11 mouse cellular contexts compared by ENCODE assay signal in the genomic region with DNA sequence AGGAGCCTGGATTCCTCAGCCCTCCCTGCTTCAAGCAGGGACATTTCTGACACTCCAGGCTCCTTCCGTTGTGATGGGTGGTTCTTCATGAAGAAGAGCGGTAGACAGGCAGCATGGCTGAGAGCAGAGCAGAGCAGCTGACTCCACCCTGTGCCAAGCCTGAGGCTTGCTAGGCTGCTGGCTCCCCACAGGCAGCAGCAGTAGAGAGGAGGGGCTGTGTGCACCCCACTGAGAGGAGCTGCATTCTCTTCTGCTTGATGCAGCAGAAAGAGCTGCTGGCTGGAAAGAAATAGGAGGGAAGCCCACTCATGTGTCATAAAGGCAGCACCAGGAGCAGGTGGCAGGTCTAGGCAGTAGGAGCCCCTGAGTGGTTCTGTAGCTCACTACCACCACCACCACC.
DNase-seq lines count a peak whose midpoint lies in the region; ATAC-seq and TF ChIP-seq lines count a peak whose summit lies in the region.
"Had no signal": no experiment of that assay in that cellular context is flagged by ENCODE, and none has a peak within 500 bp of the region (broad histone marks: within the 10 kb centered on the region; RNA-seq: fewer than 3 reads in every experiment).

No protein-coding gene starts in this region.

- no peak overlapping the region for H3K27ac ChIP-seq in forebrain, postnatal 0 days (ENCODE audit: low read depth, low read length)
- peak overlapping the region; percentile 9; the same call in 1 of the 2 replicates for H3K27ac ChIP-seq in midbrain, embryonic 15.5 days
- H3K27ac ChIP-seq: kidney, postnatal 0 days; liver, embryonic 13.5 days had no signal

- intact Hi-C loops in heart, postnatal 25 days (cut with DNase I) = loop anchor here (10.0 kb wide), 3 partner anchors 295 to 795 kb away; no protein-coding TSS in a partner anchor

- H3K9me3 ChIP-seq in forebrain, postnatal 0 days (ENCODE audit: low read length) = no peaks in the 10 kb centered on the region
- H3K9me3 ChIP-seq in midbrain, embryonic 15.5 days = no peaks in the 10 kb centered on the region
- H3K9me3 ChIP-seq: liver, embryonic 13.5 days; megakaryocyte, embryonic 14.5 days had no signal

- H3K4me1 ChIP-seq in forebrain, postnatal 0 days (ENCODE audit: insufficient read depth) = peaks cover 7% of the 10 kb centered on the region; the same call in 1 of the 2 replicates
- peaks cover 12% of the 10 kb centered on the region for H3K4me1 ChIP-seq in midbrain, embryonic 15.5 days
- H3K4me1 ChIP-seq: liver, embryonic 13.5 days had no signal

- H3K4me2 ChIP-seq in forebrain, postnatal 0 days (ENCODE audit: low read depth) = no peak overlapping the region
- H3K4me2 ChIP-seq in midbrain, embryonic 15.5 days = no peak overlapping the region
- H3K4me2 ChIP-seq: liver, embryonic 13.5 days had no signal

- H3K9ac ChIP-seq in forebrain, postnatal 0 days = no peak overlapping the region; the same call in 1 of the 2 replicates
- no peak overlapping the region for H3K9ac ChIP-seq in midbrain, embryonic 15.5 days
- H3K9ac ChIP-seq: liver, embryonic 13.5 days had no signal

- no peaks in the 10 kb centered on the region for H3K27me3 ChIP-seq in forebrain, postnatal 0 days (ENCODE audit: insufficient read depth, low read length)
- H3K27me3 ChIP-seq in midbrain, embryonic 15.5 days (replicated peaks) = no peaks in the 10 kb centered on the region
- H3K27me3 ChIP-seq: liver, embryonic 13.5 days had no signal

- H3K36me3 ChIP-seq in forebrain, postnatal 0 days (ENCODE audit: insufficient read depth) = no peaks in the 10 kb centered on the region
- H3K36me3 ChIP-seq in midbrain, embryonic 15.5 days (replicated peaks) = no peaks in the 10 kb centered on the region
- H3K36me3 ChIP-seq: liver, embryonic 13.5 days had no signal

- DNase-seq in frontal cortex, postnatal 14 days (ENCODE audit: low spot score in 2 of 2) = no peak
- DNase-seq in R1 (ENCODE audit: low read depth, low spot score) (peak; percentile 16), liver (no peak)
- peak; percentile 69 for DNase-seq in forebrain, postnatal 0 days
- DNase-seq in heart, postnatal 25 days (ENCODE audit: low spot score) = no peak
- no peak for DNase-seq in urinary bladder, postnatal 4 days (ENCODE audit: low spot score in 2 of 2)
- DNase-seq: liver, embryonic 13.5 days had no signal

- H3K4me3 ChIP-seq in forebrain, postnatal 0 days (ENCODE audit: low read depth, low read length) = no peak overlapping the region
- no peak overlapping the region for H3K4me3 ChIP-seq in midbrain, embryonic 15.5 days
- H3K4me3 ChIP-seq: liver, embryonic 13.5 days; megakaryocyte, embryonic 14.5 days had no signal

- TF ChIP-seq CTCF in forebrain, postnatal 0 days (IDR thresholded peaks at IDR 0.05; ENCODE audit: low read depth) = no peak; the same call in 1 of the 2 replicates

- peak; percentile 87 for ATAC-seq in frontal cortex, adult (ENCODE audit: low TSS enrichment)
- peak; percentile 92 for ATAC-seq in forebrain, postnatal 0 days
- peak; percentile 58 for ATAC-seq in midbrain, embryonic 15.5 days (replicated peaks)

- WGBS in forebrain, postnatal 0 days = 9% methylated on average over 2 of the region's 2 CpGs
- WGBS in midbrain, embryonic 15.5 days = 9% methylated on average over 2 of the region's 2 CpGs

Comparison
In these comparisons a context has a peak if more than half of its experiments do, and no peak if none do; other contexts are left out.
1. DNase-seq: peak in R1 (single experiment) and forebrain, postnatal 0 days (single experiment); none in frontal cortex, postnatal 14 days (0 of 2), heart, postnatal 25 days (single experiment), liver (single experiment) and urinary bladder, postnatal 4 days (0 of 2).
2. Peak in every context shown above with its lines, with median percentiles within 50 percentile points of each other: ATAC-seq.